Mouse (Mus musculus) cerebellum, postnatal 4 days (tissue): ENCODE data around the gene Prr18.

Experiments used
- DNase-seq, 2 experiments: peaks; one replicate each; pipeline ENCODE4 v3.0.0; 2022; ENCODE audit warnings: low spot score in 2 of 2, mixed read lengths in 1 of 2

Gene Prr18

GRCm38 (mm10) chr17:8340407-8341359, 3.4 kb downstream of the Prr18 start:
- peak; percentile 44 to 72 for DNase-seq

GRCm38 (mm10) chr17:8341360-8341963, 4.2 kb downstream of the Prr18 start:
- DNase-seq, result no peak

GRCm38 (mm10) chr17:8342706-8343105, 5.4 kb downstream of the Prr18 start:
- no peak for DNase-seq

GRCm38 (mm10) chr17:8343416-8343815, 6.2 kb downstream of the Prr18 start:
- DNase-seq, result no peak

DNA sequence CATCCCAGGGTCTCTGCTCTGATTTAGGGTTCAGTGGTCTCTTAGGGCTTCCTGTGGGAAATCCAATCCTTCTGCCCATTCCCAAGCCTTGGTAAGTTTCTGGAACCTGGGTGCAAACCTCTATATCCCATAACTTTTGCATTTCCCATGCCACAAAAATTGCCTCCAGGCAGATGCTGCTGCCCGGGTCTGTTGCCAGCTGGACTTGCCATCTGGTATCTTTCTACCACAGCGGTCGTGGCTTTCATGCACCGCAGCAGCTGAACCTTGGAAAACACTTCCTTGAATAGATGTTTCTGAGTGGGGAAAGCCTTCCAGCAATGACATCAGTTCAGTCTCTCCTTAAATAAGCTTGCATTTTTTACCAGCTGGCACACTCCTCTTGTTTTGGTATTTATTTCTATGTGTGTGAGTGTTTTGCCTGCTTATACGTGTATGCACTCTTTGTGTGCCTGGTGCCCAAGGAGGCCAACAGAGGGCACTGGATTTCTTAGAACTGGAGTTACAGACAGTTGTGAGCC, 10.6 kb downstream of the Prr18 start:
- no peak for DNase-seq

- DNase-seq, result no peak
These were observed 11.7 kb downstream of the Prr18 start for GRCm38 (mm10) chr17:8348941-8349340.

GRCm38 (mm10) chr17:8351088-8351487, 13.8 kb downstream of the Prr18 start:
- DNase-seq, result no peak

- no peak for DNase-seq
These were observed 18.4 kb downstream of the Prr18 start, which contains the start of gene T2 for GRCm38 (mm10) chr17:8355692-8356091. T2 (plus strand) TSS chr17:8355992.

DNA sequence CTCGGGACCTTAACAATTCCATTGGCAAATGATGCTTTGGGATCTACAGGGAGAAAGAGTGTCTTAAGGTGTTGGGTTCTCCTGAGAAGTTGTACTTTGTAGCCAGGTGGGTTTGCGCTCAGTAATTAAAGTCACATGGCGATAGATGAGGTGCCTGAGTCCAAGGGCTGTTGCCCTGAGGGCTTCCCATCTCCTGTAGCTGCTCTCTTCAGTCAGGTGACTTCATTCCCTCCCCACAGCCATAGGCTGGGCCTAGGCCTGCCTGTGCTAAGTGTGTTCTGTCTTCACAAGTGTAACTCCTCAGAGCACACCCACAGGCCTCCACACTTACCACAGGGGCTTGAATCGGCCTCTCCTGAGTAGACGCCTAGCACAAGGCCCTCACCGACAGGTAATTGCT, 20.2 kb downstream of the Prr18 start:
- DNase-seq, result no peak

- DNase-seq, result no peak
These were observed 23.6 kb downstream of the Prr18 start for GRCm38 (mm10) chr17:8360876-8361275.

- no peak for DNase-seq
These were observed 24.2 kb downstream of the Prr18 start for GRCm38 (mm10) chr17:8361281-8362103.

DNA sequence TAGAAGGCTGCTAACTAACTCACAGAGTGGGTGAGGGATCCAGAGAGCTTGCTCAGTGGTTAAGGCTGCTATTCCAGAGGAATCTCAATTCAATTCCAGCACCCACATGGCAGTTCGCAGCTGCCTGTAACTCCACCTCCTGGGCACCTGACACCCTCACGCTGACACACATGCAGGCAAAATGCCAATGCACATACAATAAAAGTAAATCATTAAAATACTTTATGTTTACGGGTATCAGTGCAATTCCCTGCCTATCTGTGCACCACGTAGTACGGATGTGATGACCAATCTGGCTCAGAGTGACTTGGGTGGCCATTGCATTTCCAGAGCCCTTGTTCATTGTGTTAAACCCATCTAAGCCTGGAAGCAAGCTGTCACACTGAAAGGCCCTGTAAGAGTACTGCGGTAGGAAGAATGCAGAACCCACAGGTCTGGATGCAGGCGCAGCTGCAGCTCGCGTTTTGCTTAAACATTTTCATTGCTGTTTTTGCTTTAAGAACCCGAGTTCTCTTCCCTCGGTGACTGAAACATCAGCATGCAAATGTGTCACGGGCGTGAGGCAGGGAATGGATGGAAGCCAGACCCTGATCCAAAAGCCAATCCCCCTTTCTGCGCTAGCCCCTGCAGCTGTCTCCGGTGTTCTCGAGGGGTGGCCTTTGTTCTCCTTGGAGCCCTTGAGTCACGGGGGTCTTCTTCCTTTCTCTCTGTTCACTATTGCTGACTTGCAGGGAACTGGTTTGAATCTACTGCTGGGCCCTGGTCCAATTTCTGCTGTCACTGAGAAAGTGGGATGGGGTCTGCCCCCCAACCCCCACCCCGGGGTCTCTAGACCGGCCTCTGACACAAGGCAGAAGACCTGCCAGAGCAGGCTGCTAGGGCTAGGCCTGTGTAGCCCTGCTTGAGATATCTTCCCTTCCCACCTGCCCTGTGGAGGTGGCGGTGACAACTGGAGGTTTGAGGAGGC, 30.5 kb downstream of the Prr18 start:
- DNase-seq, result peak in 1 of 2 experiments; percentile 75

DNA sequence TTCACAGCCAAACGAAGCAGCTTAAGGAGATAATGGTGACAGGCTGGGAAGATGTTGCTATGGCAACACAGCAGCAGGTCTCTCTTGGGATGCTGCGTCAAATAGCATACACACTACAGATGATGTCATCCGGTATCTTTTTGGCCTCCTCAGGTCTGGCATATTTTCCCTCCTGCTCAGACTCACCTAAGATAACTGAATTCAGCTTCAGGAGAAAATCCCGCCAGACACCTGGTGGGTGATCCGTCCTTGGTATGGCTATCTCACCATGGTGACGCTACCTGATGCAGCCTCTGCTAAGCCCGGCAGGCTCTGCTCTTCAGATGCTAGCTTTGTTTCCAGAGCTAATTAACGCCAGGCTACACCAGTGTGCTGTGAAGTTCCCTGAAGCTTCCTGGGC, 31.3 kb downstream of the Prr18 start:
- DNase-seq, result peak in 1 of 2 experiments; percentile 57

- no peak for DNase-seq
These were observed 31.9 kb downstream of the Prr18 start for GRCm38 (mm10) chr17:8369171-8369570.

- DNase-seq, result peak in 1 of 2 experiments; percentile 51
These were observed 33.5 kb downstream of the Prr18 start for GRCm38 (mm10) chr17:8370634-8371229.

DNA sequence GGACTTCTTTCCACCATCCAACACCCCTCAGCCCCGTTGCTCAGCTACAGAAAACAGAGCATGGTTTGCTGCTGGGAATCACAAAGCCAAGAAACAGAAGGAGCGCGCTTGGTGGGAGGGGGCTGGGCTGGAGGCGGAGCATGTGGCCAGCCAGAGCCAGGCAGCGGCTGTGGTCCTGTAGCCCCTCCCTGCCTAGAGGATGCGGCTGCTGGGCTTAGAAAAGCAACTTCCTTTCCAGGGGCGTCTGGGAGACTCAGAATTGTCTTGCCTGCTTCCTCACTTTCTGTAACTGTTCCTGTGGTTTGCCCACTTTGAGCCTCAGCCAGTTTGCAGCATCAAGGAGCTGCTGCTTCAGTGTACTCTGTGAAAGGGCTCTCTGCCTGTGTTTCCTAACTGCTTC, 34.6 kb downstream of the Prr18 start:
- DNase-seq, result peak; percentile 65 to 89

- peak; percentile 75 to 86 for DNase-seq
These were observed 35.2 kb downstream of the Prr18 start for GRCm38 (mm10) chr17:8372286-8373046.

- DNase-seq, result no peak
These were observed 40.0 kb downstream of the Prr18 start for GRCm38 (mm10) chr17:8377298-8377697.

GRCm38 (mm10) chr17:8385441-8385840, 48.2 kb downstream of the Prr18 start:
- no peak for DNase-seq
